Mouse (Mus musculus) bone marrow, adult 2 months (tissue): ENCODE measurements around the gene Olfr509.
"Not testable (repeated sequence)": the region's sequence is repeated elsewhere in the genome, so short reads cannot be mapped to it uniquely, and the experiment has no call there.

Experiments
- CTCF ChIP-seq: fragments of 200-500 bp; IDR thresholded peaks from 2 replicates; pipeline ENCODE4 v1.5.1; 2011; ENCODE audit warnings: low read length, control low read depth; ENCODE audit not compliant: control insufficient read depth, insufficient read depth
- POLR2A ChIP-seq: fragments of 200-500 bp; IDR thresholded peaks from 2 replicates; pipeline ENCODE4 v1.6.1; 2011; ENCODE audit warnings: low read depth, mild to moderate bottlenecking, control low read depth, low read length, borderline replicate concordance; ENCODE audit not compliant: control insufficient read depth

DNA sequence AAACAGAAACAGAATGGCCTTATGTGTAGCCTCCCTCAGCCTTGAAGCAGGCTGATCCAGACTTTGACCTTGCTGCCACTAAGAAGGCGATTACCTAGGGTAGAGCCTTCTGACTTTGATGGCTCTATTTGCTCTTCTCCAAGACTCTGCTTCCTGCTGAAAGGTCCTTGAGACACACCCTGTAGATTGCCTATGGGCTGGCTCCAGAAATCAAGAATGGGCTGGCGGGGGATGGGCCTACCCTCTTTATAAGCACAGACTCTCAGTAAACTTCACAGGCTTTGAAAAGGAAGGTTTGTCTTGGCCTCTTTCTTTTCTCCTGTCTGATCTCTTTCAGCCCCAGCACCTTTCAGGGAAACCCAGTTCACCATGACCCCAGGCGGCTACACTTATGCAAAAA lies 34.9 kb downstream of the Olfr509 start:
- not testable (repeated sequence) for TF ChIP-seq POLR2A, CTCF
